Mouse (Mus musculus) midbrain, embryonic 13.5 days (tissue): Measurements from ENCODE around the gene Vmn1r4. TPM values are rescaled to one million over a fixed set of nuclear protein-coding genes. Genes with fewer than 3 reads are reported as not detected.

Experiments used
- polyA plus RNA-seq: library from polyadenylated mRNA; unstranded; fragments of >200 nt; fragmentation: Nextera tagmentation; extraction: Ambion mirVana; gene quantifications from 2 replicates; pipeline ENCODE4 v1.2.1, GENCODE M21; 2015

Vmn1r4 gene
- polyA plus RNA-seq, 1 experiment from 2014 or later, result 0.62 TPM

Other genes starting within 250 kb of the Vmn1r4 start
- 108 and 121 TPM in 2 replicates for gene Lsm5, start 219.3 kb upstream of the Vmn1r4 start, polyA plus RNA-seq
- 33.6 and 34.4 TPM in 2 replicates for gene Avl9, start 209.1 kb upstream of the Vmn1r4 start, polyA plus RNA-seq
- gene Kbtbd2, start 126.2 kb upstream of the Vmn1r4 start, polyA plus RNA-seq, result 33.7 and 37.0 TPM in 2 replicates
- 23.3 and 29.2 TPM in 2 replicates for gene Fkbp9, start 92.0 kb upstream of the Vmn1r4 start, polyA plus RNA-seq
- 137 and 148 TPM in 2 replicates for gene Nt5c3, start 83 bp upstream of the Vmn1r4 start, polyA plus RNA-seq
- not detected in 2 replicates for gene Vmn1r5, start 46.3 kb downstream of the Vmn1r4 start, polyA plus RNA-seq
- not detected in 2 replicates for gene Vmn1r6, start 73.2 kb downstream of the Vmn1r4 start, polyA plus RNA-seq
- gene Vmn1r7, start 101.3 kb downstream of the Vmn1r4 start, polyA plus RNA-seq, result not detected in 2 replicates
- not detected in 2 replicates for gene Vmn1r8, start 108.3 kb downstream of the Vmn1r4 start, polyA plus RNA-seq
- not detected in 2 replicates for gene Vmn1r9, start 142.8 kb downstream of the Vmn1r4 start, polyA plus RNA-seq
- not detected in 2 replicates for gene Vmn1r10, start 185.4 kb downstream of the Vmn1r4 start, polyA plus RNA-seq
- not detected in 2 replicates for gene Vmn1r11, start 209.4 kb downstream of the Vmn1r4 start, polyA plus RNA-seq
- not detected in 2 replicates for gene Vmn1r12, start 232.9 kb downstream of the Vmn1r4 start, polyA plus RNA-seq